Mouse (Mus musculus) thymus, postnatal 14 days (tissue): ENCODE data around the gene Olfr73.
"Not testable (repeated sequence)": the region's sequence is repeated elsewhere in the genome, so short reads cannot be mapped to it uniquely, and the experiment has no call there.

Source experiments
- DNase-seq: peaks from one replicate; pipeline ENCODE4 v3.0.0; 2021

Gene Olfr73

DNA sequence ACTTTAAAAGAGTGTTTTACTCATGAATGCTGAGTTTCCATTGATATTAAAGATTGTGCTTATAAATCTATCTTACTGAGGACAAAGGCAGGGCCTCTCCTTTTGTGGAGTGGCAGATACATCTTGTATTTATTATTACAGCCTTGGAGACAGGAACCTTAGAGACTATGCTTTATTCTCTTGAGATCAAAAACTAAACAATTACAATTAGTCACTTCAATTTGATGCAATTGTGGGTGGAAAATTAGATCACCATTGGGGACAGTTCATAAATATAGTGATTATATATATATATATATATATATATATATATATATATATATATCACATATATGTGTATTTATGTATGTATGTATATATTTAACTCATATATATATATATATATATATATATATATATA is at the start of gene Olfr73:
TSS of gene Olfr73 (minus strand) at position 101 of the 400 bp plus-strand sequence.
- no peak for DNase-seq

DNA sequence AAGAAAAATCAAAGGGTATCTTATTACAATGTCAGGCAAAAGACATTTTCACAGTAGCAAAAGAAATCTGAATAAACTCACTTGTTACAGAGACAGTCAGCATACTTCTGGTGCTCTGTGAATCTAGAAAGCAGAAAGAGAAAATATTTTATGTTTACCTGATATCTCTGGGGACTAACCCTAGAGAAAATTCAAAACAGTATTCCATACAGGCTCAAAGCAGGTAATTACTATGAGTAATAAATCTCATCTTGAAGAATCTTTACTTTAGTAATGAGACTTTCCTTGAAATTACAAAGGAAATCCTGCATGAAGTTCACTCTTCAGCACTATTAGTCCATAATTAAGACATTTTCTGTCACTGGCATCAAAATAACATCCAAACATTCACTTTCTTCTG is 34.2 kb upstream of the Olfr73 start, which contains the start of gene Olfr1163:
TSS of gene Olfr1163 (minus strand) at position 101 of the 400 bp plus-strand sequence.
- DNase-seq = no peak

DNA sequence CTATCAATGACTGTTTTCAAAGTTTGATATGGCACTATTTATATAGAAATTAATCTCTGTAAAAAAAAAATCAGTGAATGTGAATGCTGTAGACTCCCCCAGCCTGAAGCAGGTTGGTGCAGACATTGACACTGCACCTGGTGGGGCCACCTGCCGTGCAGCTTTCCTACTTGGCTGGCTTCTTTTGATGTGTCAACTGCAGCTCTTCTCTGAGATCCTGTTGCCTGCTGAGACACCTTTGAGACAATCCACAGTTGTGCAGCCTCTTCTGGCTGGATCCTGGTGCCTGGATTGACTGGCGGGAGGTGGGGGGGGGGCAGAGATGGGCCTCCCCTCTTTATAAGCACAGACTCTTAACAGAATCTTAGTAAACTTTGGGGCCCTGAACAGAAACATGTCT is 26.1 kb upstream of the Olfr73 start:
- no peak for DNase-seq

DNA sequence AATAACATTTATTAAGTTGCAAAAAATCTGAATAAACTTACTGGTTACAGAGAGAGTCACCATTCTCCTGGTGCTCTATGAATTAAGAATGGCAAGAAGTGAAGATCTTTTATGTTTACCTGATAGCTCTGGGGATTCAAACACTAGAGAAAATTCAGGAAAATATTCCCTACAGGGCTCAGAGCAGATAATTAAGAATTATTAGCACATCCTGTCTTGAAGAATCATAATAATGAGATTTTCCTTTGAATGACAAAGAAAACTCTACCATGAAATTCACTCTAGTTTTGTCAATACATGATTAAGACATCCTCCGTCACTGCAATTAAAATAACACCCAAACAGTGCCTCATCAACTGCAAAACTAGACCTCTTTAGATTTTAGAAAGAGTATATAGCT is 13.5 kb upstream of the Olfr73 start, which contains the start of gene Olfr1162:
TSS of gene Olfr1162 (minus strand) at position 101 of the 400 bp plus-strand sequence.
- DNase-seq = no peak

DNA sequence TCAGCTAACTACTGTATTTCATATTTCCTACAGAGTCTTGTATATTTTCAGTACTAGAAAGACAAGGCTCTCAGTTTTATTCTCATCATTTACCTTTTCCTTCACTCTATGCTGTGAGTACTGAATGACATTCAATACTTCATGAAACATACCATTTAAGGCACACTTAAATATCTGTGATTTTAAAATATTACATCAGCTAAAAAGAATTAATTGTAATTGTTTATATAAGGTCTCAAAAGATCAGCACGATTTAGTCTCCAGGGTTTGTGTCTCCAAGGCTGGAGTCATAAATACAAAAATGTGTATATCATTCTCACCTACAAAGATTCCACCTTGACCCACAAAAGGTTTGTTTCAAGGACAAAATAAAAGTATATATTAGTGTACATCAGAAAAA is 15.0 kb downstream of the Olfr73 start, which contains the start of gene Olfr1161:
TSS of gene Olfr1161 (plus strand) at position 301 of the 400 bp plus-strand sequence.
- not testable (repeated sequence) for DNase-seq

DNA sequence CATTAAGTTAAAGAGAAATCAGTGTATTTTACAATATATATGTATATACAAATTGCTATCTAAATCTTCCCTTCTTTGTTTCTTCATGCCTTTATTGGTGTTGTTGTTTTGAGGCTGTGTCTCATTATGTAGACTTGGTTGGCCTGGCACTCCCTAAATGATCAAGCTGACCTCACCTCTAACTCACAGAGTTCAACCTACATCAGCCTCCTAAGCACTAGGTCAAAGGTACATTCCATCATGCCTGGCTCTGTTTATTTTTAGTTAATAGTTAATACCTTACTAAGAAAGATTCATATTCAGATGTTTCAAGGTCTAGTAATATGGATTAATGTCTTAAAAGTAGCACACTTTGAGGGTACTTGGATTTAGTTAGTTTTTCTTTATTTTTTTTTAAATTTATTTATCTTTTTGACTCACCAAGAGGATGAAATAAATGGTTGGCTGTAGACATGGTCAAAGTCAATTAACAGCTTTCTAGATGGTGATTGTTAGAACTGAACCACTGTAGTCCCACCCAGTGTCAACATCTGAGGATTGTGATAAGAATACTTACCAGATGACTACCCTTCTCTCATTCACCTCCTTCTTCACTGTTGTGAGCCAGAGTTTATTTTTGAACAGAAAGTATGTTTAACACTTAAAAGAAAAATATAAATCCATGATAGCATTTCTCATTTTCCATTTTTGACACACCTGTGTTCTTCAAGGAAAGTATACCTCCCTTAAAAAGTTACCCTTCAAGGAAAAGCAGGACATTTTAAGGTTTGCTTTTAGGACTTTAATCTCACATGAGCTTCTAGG is 29.8 kb downstream of the Olfr73 start, which contains the start of gene Olfr1160:
TSS of gene Olfr1160 (minus strand) at position 754 of the 804 bp plus-strand sequence.
- DNase-seq = no peak

DNA sequence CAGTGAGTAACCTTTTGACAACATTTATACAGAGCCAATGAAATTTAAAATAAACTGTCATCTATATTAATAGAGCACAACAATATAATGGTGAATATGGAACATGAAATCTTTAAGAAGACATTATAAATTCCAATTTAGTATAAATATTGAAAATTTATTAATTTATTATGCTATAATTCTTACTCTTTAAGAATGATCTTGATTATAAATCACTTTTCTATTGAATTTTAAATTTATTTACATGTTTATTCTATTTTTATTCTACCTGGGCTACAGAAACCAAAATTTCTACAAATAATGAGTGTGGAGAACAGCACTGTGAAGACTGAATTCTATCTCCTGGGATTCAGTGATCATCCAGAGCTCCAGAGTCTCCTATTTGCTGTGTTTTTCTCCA is 47.7 kb downstream of the Olfr73 start, which contains the start of gene Olfr1158:
TSS of gene Olfr1158 (plus strand) at position 301 of the 400 bp plus-strand sequence.
- no peak for DNase-seq
